Mouse (Mus musculus) stomach, embryonic 14.5 days (tissue): Measurements from ENCODE around the gene Gpr85. TPM values are rescaled to one million over a fixed set of nuclear protein-coding genes. Genes with fewer than 3 reads are reported as not detected.

Experiments
- polyA plus RNA-seq: library from polyadenylated mRNA; unstranded; fragments of >200 nt; fragmentation: Nextera tagmentation; extraction: Ambion mirVana; gene quantifications from 2 replicates; pipeline ENCODE4 v1.2.1, GENCODE M21; 2014

Gene Gpr85
- polyA plus RNA-seq, 1 experiment from 2014 or later, result 6.0 TPM

Other genes starting within 250 kb of the Gpr85 start
- gene Tmem168, start 231.8 kb downstream of the Gpr85 start, polyA plus RNA-seq, result 42.0 and 42.1 TPM in 2 replicates
- gene Bmt2, start 162.0 kb downstream of the Gpr85 start, polyA plus RNA-seq, result 22.5 and 25.8 TPM in 2 replicates
- gene 2610001J05Rik, start 31.6 kb upstream of the Gpr85 start, polyA plus RNA-seq, result 112 and 118 TPM in 2 replicates